Mouse (Mus musculus): ENCODE results near the gene Zfp526. TPM values are rescaled to one million over a fixed set of nuclear protein-coding genes. Genes with fewer than 3 reads are reported as not detected.
A peak's percentile ranks its signal among the peaks of the same experiment; 100 is the strongest.

Gene Zfp526
- total RNA-seq, 2 experiments from 2014 or later, result 8.0 to 9.1 TPM

- DNase-seq, result peak in 1 of 2 experiments; percentile 43
- intact Hi-C loops (cut with DNase I), result loop anchor here (1.0 kb wide), 1 partner anchor 26 kb away; no protein-coding TSS in a partner anchor
Observed at GRCm38 (mm10) chr7:25206094-25206830, 15.0 kb upstream of the Zfp526 start.

GRCm38 (mm10) chr7:25209161-25209622, 12.0 kb upstream of the Zfp526 start:
- DNase-seq, result no peak
- intact Hi-C loops (cut with DNase I), result no loop called here

- no peak for DNase-seq
- intact Hi-C loops (cut with DNase I), result loop anchor here (10.0 kb wide), 1 partner anchor 326 kb away; the partner anchor contains the start of gene Rps19
Observed at GRCm38 (mm10) chr7:25210482-25210881, 10.7 kb upstream of the Zfp526 start.

- intact Hi-C loops (cut with DNase I), result loop anchor here (10.0 kb wide), 1 partner anchor 328 kb away; the partner anchor contains the start of gene Rps19
- DNase-seq, result no peak
Observed at GRCm38 (mm10) chr7:25213099-25213498, 8.1 kb upstream of the Zfp526 start.

GRCm38 (mm10) chr7:25214172-25214571, 7.1 kb upstream of the Zfp526 start:
- no peak for DNase-seq
- intact Hi-C loops (cut with DNase I), result loop anchor here (10.0 kb wide), 1 partner anchor 329 kb away; the partner anchor contains the start of gene Rps19

- DNase-seq, result no peak
- intact Hi-C loops (cut with DNase I), result loop anchor here (10.0 kb wide), 1 partner anchor 333 kb away; the partner anchor contains the start of gene Rps19
Observed at GRCm38 (mm10) chr7:25217653-25218395, 3.4 kb upstream of the Zfp526 start.

- intact Hi-C loops (cut with DNase I), result loop anchor here (10.0 kb wide), 1 partner anchor 334 kb away; the partner anchor contains the start of gene Rps19
- DNase-seq, result peak; percentile 41 to 44
Observed at GRCm38 (mm10) chr7:25218705-25219415, 2.4 kb upstream of the Zfp526 start.

- no peak for DNase-seq
- intact Hi-C loops (cut with DNase I), result loop anchor here (10.0 kb wide), 1 partner anchor 335 kb away; the partner anchor contains the start of gene Rps19
Observed at GRCm38 (mm10) chr7:25219416-25219750, 1.8 kb upstream of the Zfp526 start.

GRCm38 (mm10) chr7:25219756-25220456, 1.3 kb upstream of the Zfp526 start:
- intact Hi-C loops (cut with DNase I), result loop anchor here (10.0 kb wide), 2 partner anchors 315 to 335 kb away; partner anchors contain the start of genes Arhgef1 and Rps19
- peak; percentile 92 to 93 for DNase-seq

GRCm38 (mm10) chr7:25220457-25221101, 646 bp upstream of the Zfp526 start, which contains the start of gene Dedd2:
Gene Dedd2 (minus strand): TSS chr7:25220615.
- peak in 1 of 2 experiments; percentile 34 for DNase-seq
- intact Hi-C loops (cut with DNase I), result loop anchor here (10.0 kb wide), 1 partner anchor 316 kb away; the partner anchor contains the start of gene Arhgef1

- DNase-seq, result no peak
- intact Hi-C loops (cut with DNase I), result loop anchor here (2.0 to 10.0 kb wide), 2 partner anchors 14 to 318 kb away; partner anchors contain the start of genes Arhgef1 and Gsk3a
Observed at GRCm38 (mm10) chr7:25222275-25222967, 1.2 kb downstream of the Zfp526 start.

- no peak for DNase-seq
- intact Hi-C loops (cut with DNase I), result loop anchor here (10.0 kb wide), 1 partner anchor 323 kb away; the partner anchor contains the start of gene Arhgef1
Observed at GRCm38 (mm10) chr7:25227523-25228300, 6.5 kb downstream of the Zfp526 start.

GRCm38 (mm10) chr7:25230690-25231285, 9.6 kb downstream of the Zfp526 start:
- intact Hi-C loops (cut with DNase I), result no loop called here

GRCm38 (mm10) chr7:25232101-25232648, 10.9 kb downstream of the Zfp526 start:
- DNase-seq, result no peak
- intact Hi-C loops (cut with DNase I), result loop anchor here (1.0 kb wide), 1 partner anchor 26 kb away; no protein-coding TSS in a partner anchor

More at GRCm38 (mm10) chr7:25230690-25231285, 9.6 kb downstream of the Zfp526 start:
- no peak for DNase-seq

GRCm38 (mm10) chr7:25233061-25233460, 11.8 kb downstream of the Zfp526 start:
- intact Hi-C loops (cut with DNase I), result no loop called here
- DNase-seq, result no peak

GRCm38 (mm10) chr7:25235526-25235925, 14.3 kb downstream of the Zfp526 start:
- no peak for DNase-seq
- intact Hi-C loops (cut with DNase I), result loop anchor here (5.0 kb wide), 1 partner anchor 147 kb away; no protein-coding TSS in a partner anchor
